Mouse (Mus musculus): Measurements from ENCODE around the gene Tgfbr3.

Tgfbr3 gene

GRCm38 (mm10) chr5:107171861-107172260 lies 117.6 kb downstream of the Tgfbr3 start:
- no peak for DNase-seq (ENCODE audit: low spot score)

DNA sequence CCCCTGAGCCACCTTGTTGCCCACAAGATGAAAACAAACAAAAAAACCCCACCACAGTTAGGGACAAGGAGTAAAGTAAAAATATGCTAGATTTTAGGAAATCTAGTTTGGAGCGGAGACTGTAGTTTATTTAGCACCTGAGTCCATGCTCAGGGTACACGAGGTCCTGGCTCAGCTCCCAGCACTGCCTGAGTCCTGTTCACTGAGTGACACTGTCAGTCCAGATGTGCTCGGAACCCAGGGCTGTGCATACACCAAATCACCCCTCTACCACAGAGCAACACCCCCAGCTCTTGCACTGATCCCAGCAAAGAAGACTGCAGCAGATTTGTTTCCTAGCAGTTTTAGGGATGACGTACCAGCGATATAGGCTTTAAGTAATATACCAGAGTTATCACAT lies 119.6 kb downstream of the Tgfbr3 start:
- DNase-seq (ENCODE audit: low spot score) = no peak

DNA sequence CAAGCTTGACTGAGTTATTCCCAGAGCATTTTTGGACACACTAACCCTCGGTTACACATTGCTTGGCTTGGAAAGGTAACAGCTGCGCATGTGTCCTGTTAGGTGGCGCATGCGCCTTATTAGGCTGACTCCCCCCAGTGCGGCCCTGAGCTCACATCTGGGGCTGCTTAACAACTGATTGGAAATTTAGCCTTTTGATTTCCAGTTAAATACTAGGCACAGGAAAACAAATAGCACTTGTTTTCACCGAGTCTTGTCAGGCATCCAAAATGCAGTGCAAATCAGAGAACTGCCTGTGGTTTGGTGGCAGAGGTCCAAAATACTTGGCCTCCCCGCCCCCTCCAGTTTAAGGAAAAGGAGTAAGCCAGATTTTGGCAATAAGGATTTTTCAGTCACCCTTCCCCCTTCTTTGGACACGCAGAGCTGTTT lies 121.5 kb downstream of the Tgfbr3 start:
- peak; percentile 75 for DNase-seq (ENCODE audit: low spot score)

- no peak for DNase-seq (ENCODE audit: low spot score)
Measured at GRCm38 (mm10) chr5:107167373-107167772, 122.1 kb downstream of the Tgfbr3 start.

DNA sequence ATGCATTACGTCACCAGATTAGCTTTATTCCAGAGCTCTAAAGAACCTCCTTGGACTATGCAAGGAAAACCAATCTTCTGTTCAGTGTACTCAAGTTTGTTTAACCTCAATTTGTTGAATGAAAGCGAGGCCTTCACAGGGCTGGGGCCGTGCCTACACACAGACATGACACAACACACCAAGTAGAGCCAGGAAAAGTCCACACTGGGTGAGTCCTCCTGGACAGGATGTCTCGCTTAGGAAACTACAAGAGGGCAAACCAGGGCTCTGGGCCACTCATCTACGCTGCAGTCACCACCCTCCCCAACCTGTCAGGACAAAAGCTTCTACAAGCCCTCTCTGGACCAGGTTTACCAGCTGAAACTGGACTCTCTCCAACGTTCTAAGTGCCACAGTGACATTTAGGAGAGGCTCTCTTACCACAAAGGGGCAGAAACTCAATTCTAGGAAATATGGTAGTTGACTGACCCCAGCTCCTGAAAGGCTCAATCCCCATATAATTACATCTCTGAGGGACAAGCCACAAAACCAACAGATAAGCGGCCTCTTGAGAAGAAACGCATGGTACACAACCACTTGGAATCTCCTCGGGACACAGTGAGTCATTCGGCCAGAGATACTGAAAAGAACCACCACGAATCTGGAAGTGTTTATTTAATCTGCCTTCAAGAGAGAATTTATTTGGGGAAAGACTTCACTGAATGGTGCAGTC lies 122.6 kb downstream of the Tgfbr3 start:
- no peak for DNase-seq (ENCODE audit: low spot score)

GRCm38 (mm10) chr5:107165734-107166133 lies 123.7 kb downstream of the Tgfbr3 start:
- DNase-seq (ENCODE audit: low spot score) = no peak

GRCm38 (mm10) chr5:107165271-107165670 lies 124.2 kb downstream of the Tgfbr3 start:
- DNase-seq (ENCODE audit: low spot score) = no peak

- DNase-seq (ENCODE audit: low spot score) = no peak
Measured at GRCm38 (mm10) chr5:107164856-107165255, 124.6 kb downstream of the Tgfbr3 start.

GRCm38 (mm10) chr5:107164146-107164545 lies 125.3 kb downstream of the Tgfbr3 start:
- no peak for DNase-seq (ENCODE audit: low spot score)

DNA sequence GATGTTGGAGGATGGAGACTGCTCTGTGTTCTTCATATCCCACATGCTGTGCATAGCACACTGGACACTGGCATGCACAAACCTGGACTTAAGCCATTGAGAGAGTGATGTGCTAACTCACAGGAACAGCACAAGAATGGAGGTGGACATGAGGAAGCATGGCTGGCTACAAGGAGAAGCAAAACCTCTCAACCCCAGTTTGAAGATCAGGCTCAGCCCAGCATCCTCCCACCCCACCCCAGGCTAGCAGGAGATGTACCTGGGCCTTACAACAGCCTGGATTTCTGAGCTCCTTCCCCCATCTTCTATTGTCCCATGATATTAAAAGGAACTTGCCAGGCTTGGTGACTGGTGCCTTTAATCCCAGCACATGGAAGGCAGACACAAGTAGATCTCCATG lies 126.1 kb downstream of the Tgfbr3 start:
- no peak for DNase-seq (ENCODE audit: low spot score)

- no peak for DNase-seq (ENCODE audit: low spot score)
Measured at GRCm38 (mm10) chr5:107162812-107163211, 126.6 kb downstream of the Tgfbr3 start.

DNA sequence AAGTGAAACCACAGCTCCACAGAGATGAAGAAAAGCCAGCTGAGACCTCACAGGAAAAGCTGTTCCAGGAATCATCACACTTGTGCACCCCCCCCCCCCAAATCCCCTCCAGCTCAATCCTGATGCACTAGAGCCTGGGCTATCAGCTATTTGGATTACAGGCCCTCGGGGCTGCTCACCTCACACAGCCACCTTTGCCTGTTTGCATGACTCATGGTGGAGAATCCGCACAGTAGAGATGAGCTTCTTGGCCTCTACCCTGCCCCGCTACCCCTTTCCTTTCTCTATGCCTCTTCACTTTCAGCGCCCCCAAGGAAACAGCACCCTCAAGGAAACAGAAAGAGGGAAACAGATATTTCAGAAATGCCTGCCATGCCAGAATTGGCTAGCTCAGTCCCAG lies 127.1 kb downstream of the Tgfbr3 start:
- no peak for DNase-seq (ENCODE audit: low spot score)

DNA sequence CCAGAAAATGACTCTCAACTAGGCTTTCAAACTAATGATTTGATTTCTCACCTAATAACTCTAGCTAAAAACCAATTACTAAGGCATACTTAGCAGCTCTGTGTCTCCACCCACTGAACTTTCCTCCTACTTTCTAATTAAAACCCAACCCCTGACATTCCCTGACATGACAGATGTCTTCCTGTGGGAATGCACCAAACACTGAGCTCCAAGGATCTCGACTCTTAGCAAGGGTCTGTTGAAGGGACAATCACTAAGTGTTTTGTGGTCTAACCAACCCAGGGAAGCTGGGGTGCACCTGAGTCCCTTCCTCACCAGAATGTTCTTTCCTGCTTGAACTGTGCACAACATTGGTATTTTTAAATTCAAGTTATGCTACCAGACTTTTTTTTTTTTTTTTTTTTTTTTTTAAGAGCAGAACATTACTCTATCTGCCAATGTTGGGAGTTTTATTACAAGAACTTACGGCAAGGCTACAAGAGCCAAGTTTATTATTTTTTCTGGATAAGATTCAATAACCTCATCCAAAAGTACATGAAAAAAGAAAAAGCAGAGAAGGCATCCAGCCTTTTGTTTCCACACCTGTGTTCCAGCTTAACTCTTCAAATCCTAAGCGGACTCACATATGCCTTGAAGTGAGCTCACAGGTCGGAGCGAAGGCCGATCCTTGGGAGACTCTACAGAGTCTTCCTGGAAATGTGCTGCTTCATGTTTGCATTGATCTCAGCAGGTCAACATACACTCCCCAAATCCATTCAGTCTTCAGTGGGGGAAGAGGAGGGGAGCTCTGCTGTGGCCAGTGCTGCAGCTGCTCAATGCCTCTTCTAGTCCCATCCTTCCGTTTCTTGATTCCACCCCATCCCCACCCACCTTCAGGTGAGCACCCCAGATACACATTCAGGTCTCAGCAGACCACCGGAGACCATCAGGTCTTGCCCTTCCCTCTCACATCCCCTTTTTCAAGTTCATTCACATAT lies 129.2 kb downstream of the Tgfbr3 start:
- DNase-seq (ENCODE audit: low spot score) = no peak

DNA sequence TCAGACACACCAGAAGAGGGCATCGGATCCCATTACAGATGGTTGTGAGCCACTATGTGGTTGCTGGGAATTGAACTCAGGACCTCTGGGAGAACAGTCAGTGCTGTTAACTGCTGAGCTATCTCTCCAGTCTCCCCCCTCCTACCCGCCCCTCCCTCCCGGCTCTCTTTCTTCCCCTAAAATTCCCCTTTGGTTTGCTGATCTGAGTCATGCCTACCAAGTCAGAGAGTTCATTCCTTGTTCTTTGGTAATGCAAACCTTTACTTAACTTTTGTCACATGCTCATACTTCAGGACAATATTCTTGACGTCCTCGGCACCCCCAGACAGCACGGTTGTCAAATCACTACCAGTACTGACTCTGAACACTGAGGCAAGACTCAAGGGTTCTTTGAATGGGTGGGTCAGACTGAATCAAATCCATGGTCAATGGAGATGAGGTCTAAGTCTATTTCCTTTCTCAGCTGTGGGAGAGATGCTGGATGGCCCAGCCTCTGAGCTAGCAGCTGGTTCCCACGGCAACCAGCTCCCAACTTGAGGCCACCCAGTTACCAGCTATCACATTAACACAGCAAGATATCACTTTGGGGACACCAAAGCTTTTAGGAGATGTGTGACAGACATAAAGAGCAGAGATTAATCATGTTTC lies 130.8 kb downstream of the Tgfbr3 start:
- DNase-seq (ENCODE audit: low spot score) = no peak

DNA sequence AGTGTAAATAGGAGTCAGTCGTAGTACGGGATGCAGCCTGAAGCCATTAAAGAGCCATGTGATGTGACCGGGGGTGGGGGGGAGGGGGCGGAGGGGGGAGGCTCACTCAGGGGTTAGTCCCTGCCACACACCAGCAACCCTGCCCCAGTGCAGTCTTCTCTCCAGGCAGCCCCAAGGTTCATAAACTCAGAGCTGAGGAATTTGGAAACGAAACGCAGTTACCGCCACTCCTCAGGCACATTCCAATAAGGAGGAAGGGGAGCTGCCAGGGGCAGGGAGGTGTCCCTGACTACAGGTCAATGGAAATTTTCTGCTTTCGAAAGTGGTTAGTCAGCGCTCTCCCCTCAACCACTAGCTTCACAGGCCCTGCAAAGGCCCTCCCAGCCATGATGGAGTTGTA lies 132.0 kb downstream of the Tgfbr3 start:
- DNase-seq (ENCODE audit: low spot score) = no peak

DNA sequence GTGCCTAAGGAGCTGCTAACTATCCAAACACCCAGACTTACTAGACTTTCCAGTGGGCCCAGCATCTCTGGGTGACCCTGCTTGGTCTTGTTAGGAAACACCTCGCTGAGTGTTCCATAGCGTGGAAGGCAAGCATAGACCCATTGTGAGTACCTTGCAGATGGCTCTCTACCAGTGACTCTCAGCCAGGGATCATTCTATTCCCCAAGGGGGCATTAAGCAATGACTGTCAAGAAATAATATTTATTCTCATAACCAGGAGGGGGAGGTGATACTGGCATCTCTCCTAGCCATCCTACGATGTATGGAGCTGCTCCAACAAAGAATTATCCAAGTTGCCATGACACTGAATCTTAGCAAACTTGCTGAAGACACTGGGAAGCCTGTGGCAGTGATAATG lies 133.3 kb downstream of the Tgfbr3 start:
- no peak for DNase-seq (ENCODE audit: low spot score)

DNA sequence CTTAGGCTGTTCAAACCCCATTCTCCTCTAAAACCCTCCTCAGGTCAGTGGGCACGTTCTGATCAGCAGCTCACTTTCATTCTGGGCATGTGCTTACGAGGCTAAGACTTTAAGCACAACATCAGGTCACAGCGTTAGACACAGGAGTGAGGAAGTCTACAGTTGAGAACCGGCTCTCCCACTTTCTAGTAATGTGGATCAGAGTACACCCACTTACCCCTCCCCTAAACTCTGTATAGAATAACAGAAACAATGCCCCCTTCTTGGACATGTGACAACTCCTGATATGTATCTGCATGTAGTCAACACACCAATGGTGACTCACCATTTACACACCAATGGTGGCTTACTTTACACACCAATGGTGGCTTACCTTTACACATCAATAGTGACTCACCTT lies 136.4 kb downstream of the Tgfbr3 start:
- DNase-seq (ENCODE audit: low spot score) = no peak

GRCm38 (mm10) chr5:107151320-107151719 lies 138.1 kb downstream of the Tgfbr3 start:
- no peak for DNase-seq (ENCODE audit: low spot score)

DNA sequence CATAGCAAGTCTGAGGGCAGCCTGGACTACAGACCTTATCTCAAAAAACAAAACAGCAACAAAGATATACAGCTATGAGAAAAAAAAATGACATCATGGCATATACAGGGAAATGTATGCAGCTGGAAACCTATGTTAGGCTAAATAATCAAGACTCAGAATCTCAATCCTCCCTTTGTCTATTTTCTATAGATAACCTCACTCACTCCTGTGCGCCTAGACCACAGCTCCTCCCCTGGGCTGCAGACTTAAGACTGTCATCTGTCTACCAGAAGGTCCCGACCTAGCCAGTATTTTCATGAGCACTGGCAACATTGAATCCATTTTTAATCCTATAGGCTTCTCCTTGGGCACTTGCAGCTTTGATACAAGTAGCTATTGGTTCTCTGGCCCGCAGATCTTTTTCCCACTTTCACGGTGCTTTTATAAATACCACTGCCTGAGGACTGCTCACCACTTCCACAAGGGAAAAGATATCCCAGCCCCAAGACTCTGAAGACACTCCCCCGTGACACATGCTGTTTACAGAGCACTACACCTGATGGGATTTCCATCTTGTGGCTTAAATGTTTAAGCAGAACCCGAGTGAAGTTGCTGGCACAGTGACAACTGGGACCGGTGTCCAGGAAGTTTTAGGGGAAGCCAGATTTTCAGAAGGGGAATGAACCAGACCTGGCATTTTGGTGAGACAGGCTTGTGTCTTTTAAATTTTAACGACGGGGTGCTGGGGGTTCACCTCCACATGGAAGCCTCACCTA lies 138.7 kb downstream of the Tgfbr3 start:
- no peak for DNase-seq (ENCODE audit: low spot score)

DNA sequence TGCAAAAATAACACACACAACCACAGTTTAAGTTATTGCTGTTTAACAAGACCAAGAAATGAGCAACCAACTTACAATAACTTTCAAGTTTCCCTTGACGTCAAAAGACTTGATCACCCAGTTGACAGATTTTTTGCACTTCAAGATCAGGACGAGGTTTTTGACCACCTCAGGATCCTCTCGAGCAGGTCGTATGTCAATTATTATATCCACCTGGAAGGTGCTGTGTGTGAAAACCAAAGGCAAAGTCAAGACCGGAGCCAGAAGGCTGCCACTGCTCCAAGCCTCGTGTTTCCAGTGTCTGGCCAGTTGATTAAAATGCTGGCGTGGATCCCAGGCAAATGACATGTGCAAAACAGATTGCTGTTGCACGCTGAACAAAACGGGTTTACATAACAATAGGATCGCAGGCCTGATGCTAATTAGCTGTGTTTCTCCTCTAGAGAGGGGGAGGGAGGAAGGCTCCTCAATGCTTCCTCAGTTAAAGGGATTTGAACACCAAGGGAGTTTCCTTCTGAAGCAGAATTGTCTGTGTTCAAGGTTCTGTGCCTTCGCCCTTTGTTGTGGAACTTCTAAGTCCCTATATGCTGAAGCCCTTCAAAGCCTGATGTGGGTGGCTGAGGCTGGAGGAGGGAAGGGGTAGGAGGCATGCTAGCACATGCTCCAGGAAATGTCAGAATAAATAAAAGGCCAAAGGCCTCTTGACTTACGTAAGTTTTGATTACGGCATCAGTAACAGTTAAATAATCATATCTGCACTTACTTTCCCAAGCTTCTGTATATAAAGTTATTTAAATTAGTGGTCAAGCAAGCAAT lies 141.3 kb downstream of the Tgfbr3 start:
- DNase-seq (ENCODE audit: low spot score) = peak; percentile 77

GRCm38 (mm10) chr5:107147413-107147812 lies 142.0 kb downstream of the Tgfbr3 start:
- no peak for DNase-seq (ENCODE audit: low spot score)
